7 mouse cellular contexts compared by ENCODE assay signal in the genomic region with DNA sequence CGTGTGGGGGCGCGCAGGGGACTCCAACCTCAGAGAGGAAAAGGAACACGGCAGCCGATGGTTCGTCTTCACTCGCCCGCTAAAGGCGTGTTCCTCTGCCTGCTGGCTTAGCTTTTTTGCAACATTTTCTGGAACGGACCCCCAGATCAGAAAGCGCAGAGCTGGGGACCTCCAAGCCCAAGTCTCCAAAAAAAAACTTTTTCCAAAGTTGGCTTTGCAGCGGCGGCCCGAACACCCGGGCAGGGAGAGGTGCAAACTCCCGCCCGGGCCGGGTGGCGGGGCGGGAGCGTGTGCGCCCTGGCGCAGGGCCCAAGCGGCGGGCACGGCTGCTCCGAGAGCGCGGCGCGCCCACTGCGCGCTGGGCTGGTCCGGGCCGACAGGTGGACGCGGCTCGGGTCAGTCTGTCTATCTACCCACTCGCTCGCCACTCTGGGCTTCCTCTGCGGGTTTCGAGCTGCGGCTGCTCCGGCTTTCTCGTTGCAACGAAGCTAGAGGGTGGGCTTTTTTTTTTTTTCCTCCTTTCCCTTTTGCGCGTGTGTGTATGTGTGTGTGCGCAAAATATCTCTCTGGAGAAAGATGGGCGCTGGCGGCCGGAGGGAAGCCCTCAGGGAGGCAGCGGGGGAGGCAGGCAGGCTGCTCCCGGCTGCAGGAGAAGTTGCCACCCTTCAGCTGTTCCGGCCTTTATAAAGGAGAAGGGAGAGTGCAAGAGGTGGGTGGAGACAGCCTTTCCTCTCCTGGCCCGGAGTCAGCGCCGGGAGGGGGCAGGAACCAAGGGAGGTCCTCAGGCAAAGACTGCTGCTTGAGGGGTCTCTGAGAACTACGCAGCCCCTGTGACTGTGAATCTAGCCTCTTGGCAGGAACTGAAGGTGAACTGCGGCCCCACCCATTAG. TPM values are rescaled to one million over a fixed set of nuclear protein-coding genes. Genes with fewer than 3 reads are reported as not detected.
DNase-seq lines count a peak whose midpoint lies in the region; ATAC-seq lines count a peak whose summit lies in the region.

A gene (minus strand): TSS at position 657 of the 890 bp plus-strand sequence.

- intact Hi-C loops in left cerebral cortex, postnatal 4 days (cut with DNase I) = no loop called here

- H3K9me3 ChIP-seq in intestine, embryonic 15.5 days = no peaks in the 10 kb centered on the region
- no peaks in the 10 kb centered on the region for H3K9me3 ChIP-seq in midbrain, embryonic 10.5 days (replicated peaks)
- no peaks in the 10 kb centered on the region for H3K9me3 ChIP-seq in stomach, embryonic 16.5 days (replicated peaks; ENCODE audit: control insufficient read depth, low read length)

- peak within 1 kb of the TSS; percentile 79 for H3K9ac ChIP-seq in intestine, embryonic 15.5 days
- peak within 1 kb of the TSS; percentile 88 for H3K9ac ChIP-seq in stomach, embryonic 16.5 days (ENCODE audit: low read length)

- H3K27ac ChIP-seq in intestine, embryonic 15.5 days = peak within 1 kb of the TSS; percentile 93
- H3K27ac ChIP-seq in midbrain, embryonic 10.5 days (replicated peaks) = peak within 1 kb of the TSS; percentile 61
- peak within 1 kb of the TSS; percentile 80 for H3K27ac ChIP-seq in stomach, embryonic 16.5 days (ENCODE audit: low read length)

- DNase-seq in adrenal gland, postnatal 14 days = peak; percentile 83
- peak in 1 of 2 experiments; percentile 63 for DNase-seq in gastrocnemius, postnatal 4 days (ENCODE audit: low spot score in 2 of 2)
- DNase-seq in left cerebral cortex, postnatal 4 days = no peak
- DNase-seq in midbrain, embryonic 10.5 days (ENCODE audit: low spot score) = peak; percentile 31

- WGBS in intestine, embryonic 15.5 days = 1% methylated on average over 60 of the region's 60 CpGs
- WGBS in midbrain, embryonic 10.5 days = 1% methylated on average over 60 of the region's 60 CpGs
- under 1% methylated on average over 60 of the region's 60 CpGs for WGBS in stomach, embryonic 16.5 days

- peaks cover 43% of the 10 kb centered on the region for H3K4me1 ChIP-seq in intestine, embryonic 15.5 days (replicated peaks)
- H3K4me1 ChIP-seq in midbrain, embryonic 10.5 days = peaks cover 36% of the 10 kb centered on the region
- peaks cover 33% of the 10 kb centered on the region for H3K4me1 ChIP-seq in stomach, embryonic 16.5 days (ENCODE audit: control insufficient read depth, insufficient read depth, low read length)

- H3K27me3 ChIP-seq in intestine, embryonic 15.5 days (replicated peaks) = peaks cover 52% of the 10 kb centered on the region
- peaks cover 79% of the 10 kb centered on the region for H3K27me3 ChIP-seq in midbrain, embryonic 10.5 days (ENCODE audit: low read depth, poor library complexity, severe bottlenecking)
- H3K27me3 ChIP-seq in stomach, embryonic 16.5 days (ENCODE audit: control insufficient read depth, insufficient read depth, low read length) = peaks cover 43% of the 10 kb centered on the region

- no peaks in the 10 kb centered on the region for H3K36me3 ChIP-seq in intestine, embryonic 15.5 days
- H3K36me3 ChIP-seq in midbrain, embryonic 10.5 days = no peaks in the 10 kb centered on the region
- no peaks in the 10 kb centered on the region for H3K36me3 ChIP-seq in stomach, embryonic 16.5 days (ENCODE audit: control insufficient read depth, insufficient read depth, low read length)

- H3K4me3 ChIP-seq in intestine, embryonic 15.5 days (replicated peaks) = peak within 1 kb of the TSS; percentile 68
- peak within 1 kb of the TSS; percentile 79 for H3K4me3 ChIP-seq in midbrain, embryonic 10.5 days
- H3K4me3 ChIP-seq in stomach, embryonic 16.5 days (replicated peaks; ENCODE audit: low read length) = peak within 1 kb of the TSS; percentile 70

- peak; percentile 18; the same call in 1 of the 2 replicates for ATAC-seq in common myeloid progenitor, adult 5-6 weeks (replicated peaks; ENCODE audit: low read depth, poor library complexity, severe bottlenecking)
- peak; percentile 22; the same call in 1 of the 2 replicates for ATAC-seq in intestine, embryonic 15.5 days
- no peak for ATAC-seq in stomach, embryonic 16.5 days (ENCODE audit: insufficient read depth, low FRiP score)

- peak within 1 kb of the TSS; percentile 92 for H3K4me2 ChIP-seq in intestine, embryonic 15.5 days (replicated peaks)
- H3K4me2 ChIP-seq in stomach, embryonic 16.5 days (ENCODE audit: low read depth, low read length) = peak within 1 kb of the TSS; percentile 99

RNA-seq across cellular contexts. Expression of the gene that starts here (rescaled TPM):
- total RNA-seq in adrenal gland, postnatal 14 days (2021) = 43.0 and 49.3 TPM in 2 replicates
- total RNA-seq in common myeloid progenitor, adult 5-6 weeks (2017) = 0.10 and 0.82 TPM in 2 replicates
- 10 to 100 TPM; 51.5 to 52.8 TPM for total RNA-seq in gastrocnemius, postnatal 4 days (2021)
- 7.2 and 8.3 TPM in 2 replicates for polyA plus RNA-seq in intestine, embryonic 15.5 days (2015; fragmentation: Nextera tagmentation; extraction: Ambion mirVana)
- total RNA-seq in left cerebral cortex, postnatal 4 days (2021) = 10 to 100 TPM; 19.2 to 26.6 TPM
- polyA plus RNA-seq in midbrain, embryonic 10.5 days (2016; fragmentation: Nextera tagmentation; extraction: Ambion mirVana) = 1.4 and 1.7 TPM in 2 replicates
- 2.9 and 3.4 TPM in 2 replicates for polyA plus RNA-seq in stomach, embryonic 16.5 days (2015; fragmentation: Nextera tagmentation; extraction: Ambion mirVana)

Comparison
In these comparisons a context has a peak if more than half of its experiments do, and no peak if none do; other contexts are left out.
1. RNA of the gene that starts here (total RNA-seq): 51.5 to 52.8 TPM in gastrocnemius, postnatal 4 days, 43.0 to 49.3 TPM in adrenal gland, postnatal 14 days and 19.2 to 26.6 TPM in left cerebral cortex, postnatal 4 days; 0.10 to 0.82 TPM in common myeloid progenitor, adult 5-6 weeks; every median in the first group is over 10 times any median in the second.
2. Peak in ATAC-seq in common myeloid progenitor, adult 5-6 weeks; RNA of the gene not detected or under 1 TPM.
3. Peak in every context shown above with its lines, with median percentiles within 50 percentile points of each other: H3K27ac ChIP-seq and H3K4me3 ChIP-seq.